Mouse (Mus musculus): Measurements from ENCODE around the gene Poc1b.

GRCm38 (mm10) chr10:99126225-99126624 lies 19.4 kb downstream of the Poc1b start, which contains the start of gene Phxr2:
- TF ChIP-seq POLR2A (IDR thresholded peaks at IDR 0.05; ENCODE audit: insufficient read depth, low read depth, low read length) (no peak), EP300 (IDR thresholded peaks at IDR 0.05; ENCODE audit: insufficient read depth, low read depth, low read length) (no peak), CTCF (IDR thresholded peaks at IDR 0.05) (no peak)
